Mouse (Mus musculus) spleen, postnatal 4 days (tissue): ENCODE measurements at regions not wholly inside any gene's neighbourhood (a gene's known extent, or its start where the extent isn't known, plus 50 kb on each side); places are given as distances from the start of the nearest gene placed in this dataset.

Experiments used
- DNase-seq, 2 experiments: peaks; one replicate each; pipeline ENCODE4 v3.0.0; 2022; ENCODE audit warnings: low spot score in 2 of 2

DNA sequence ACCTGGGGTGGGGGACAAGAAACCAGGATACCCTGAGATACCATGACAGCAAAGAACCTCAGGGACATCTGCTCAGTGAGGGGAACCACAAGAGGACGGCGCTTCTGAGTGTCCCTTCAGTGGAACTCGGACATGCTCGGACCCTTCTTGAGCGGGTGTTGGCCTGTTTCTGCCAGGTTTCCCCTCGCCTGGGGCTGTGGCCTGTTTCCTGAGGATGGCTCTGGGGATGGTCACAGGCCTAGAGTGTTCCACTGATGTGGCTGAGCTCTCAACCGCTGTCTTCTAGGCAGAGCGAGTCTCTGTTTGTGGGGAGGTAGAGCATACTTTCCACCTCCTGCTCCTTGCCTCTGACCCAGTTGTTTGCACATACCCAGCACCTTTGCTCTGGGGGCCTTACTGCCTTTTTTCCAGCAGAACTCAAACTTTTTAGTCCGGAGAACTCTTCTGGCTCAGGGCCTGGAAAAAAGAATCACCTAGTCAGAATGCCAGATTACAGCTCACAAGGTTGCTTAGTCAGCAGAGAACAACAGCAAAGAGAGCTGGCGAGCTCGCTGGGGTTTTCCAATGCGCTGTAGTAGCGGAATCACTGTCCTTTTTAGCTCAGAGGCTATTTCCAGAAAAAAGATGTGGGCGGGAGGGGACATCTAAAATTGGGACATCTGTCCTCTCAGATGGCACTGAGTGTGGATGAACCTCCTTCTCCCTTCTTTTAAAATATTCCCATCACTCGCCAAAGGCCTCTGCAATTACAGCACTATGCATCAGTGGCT, 65.3 kb downstream of the Med10 start:
- peak; percentile 9 to 50 for DNase-seq

DNA sequence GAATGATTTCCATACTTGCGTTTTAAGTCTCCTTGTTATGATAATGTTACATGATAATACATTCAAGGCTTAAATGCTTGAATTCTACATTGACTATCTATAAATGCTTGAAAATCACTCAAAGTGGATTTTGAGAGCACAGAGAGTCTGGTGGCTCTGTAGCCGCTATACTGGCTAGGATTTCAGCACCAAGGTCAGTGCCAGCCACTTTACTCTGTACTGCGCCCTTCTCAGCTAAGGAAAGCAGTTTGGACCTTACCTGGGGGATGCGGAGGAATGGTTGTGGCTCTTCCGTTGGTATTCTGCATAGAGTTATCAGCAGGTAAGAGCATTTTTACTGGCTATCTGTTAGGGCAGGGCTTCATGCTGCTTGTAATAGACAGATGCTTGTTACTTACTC, 94.3 kb downstream of the Med10 start:
- no peak for DNase-seq

GRCm38 (mm10) chr13:69901139-69901538, 98.9 kb downstream of the Med10 start:
- no peak for DNase-seq

DNA sequence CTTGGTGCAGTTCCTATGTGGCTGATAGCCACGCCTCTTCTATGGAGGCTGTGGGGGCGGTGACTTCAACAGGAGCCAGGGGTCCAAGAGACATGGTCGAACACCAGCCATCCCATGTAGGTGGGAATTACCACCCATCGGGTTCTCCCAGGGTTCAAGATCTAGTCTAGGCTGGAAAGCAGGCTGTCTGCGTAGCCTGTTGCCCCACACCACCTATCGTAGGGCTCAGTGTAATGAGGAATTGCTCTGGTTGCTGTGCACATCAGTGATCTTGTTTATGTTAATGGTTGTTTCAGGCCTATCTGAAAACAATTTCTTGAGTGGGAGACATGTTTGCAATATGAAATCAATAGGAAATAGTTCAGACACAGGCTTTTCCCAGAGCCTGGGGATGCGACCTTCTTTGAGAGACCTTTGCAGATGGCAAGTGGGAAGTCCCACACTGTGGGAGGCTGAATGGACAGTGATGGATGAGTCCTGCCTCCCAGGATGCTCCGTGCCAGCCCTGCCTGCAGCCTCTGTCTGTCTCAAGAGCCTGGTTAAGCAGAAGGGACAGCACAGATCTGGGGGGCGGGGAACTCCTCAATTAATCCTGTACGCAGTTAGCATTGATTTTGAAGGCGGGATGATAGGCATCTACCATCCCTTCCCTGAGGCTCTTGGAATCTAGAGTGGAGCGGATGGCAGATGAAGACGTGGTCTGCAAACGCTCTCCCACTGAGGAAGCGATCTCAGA, 104.8 kb downstream of the Med10 start:
- no peak for DNase-seq

GRCm38 (mm10) chr13:69915796-69916195, 113.6 kb downstream of the Med10 start:
- no peak for DNase-seq

- no peak for DNase-seq
Measured at GRCm38 (mm10) chr13:69932695-69933550, 130.7 kb downstream of the Med10 start.

GRCm38 (mm10) chr13:69933551-69933845, 131.3 kb downstream of the Med10 start:
- no peak for DNase-seq

DNA sequence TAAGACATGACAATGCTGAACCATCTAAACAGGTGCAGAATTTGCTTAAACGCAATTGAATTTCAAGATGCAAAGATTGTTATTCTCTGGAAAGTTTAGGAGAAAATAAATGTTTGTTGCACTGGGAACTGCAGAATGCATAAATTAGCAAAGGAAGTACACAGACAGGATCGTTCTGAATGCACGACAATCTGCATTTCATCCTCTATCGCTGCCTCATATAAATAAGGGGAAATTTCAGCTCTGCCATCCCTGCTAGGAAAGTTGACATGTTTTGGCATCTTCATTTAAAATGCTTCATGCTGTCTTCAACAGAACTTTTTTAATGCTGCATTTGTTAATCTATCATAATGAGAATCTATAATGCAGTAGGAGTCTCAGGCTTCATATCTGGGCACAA, 137.6 kb downstream of the Med10 start:
- no peak for DNase-seq

GRCm38 (mm10) chr13:69944651-69945050, 142.5 kb downstream of the Med10 start:
- no peak for DNase-seq

GRCm38 (mm10) chr13:69946615-69947014, 144.4 kb downstream of the Med10 start:
- DNase-seq, result no peak

GRCm38 (mm10) chr13:69952061-69952460, 149.9 kb downstream of the Med10 start:
- no peak for DNase-seq

DNA sequence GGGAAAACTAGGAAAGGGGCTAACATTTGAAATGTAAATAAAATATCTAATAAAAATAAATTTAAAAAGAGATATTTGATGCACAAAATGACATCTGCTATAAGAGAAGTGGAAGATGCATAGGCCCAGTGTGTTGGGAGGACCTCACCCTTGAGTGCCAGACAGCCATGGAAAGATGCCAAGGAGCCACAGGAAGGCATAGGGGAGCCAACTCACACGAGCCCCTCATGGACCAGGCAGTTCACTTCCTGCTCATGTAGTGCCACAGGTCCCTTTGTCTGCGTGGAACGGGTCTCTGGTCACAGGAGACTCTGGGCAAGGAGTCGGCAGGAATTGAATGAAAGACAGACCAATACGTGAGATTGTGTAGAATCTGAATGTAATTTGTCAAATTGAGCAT, 152.0 kb downstream of the Med10 start:
- DNase-seq, result no peak

- DNase-seq, result no peak
Measured at GRCm38 (mm10) chr13:69955503-69955902, 153.3 kb downstream of the Med10 start.

- DNase-seq, result no peak
Measured at GRCm38 (mm10) chr13:69963944-69964343, 161.7 kb downstream of the Med10 start.

DNA sequence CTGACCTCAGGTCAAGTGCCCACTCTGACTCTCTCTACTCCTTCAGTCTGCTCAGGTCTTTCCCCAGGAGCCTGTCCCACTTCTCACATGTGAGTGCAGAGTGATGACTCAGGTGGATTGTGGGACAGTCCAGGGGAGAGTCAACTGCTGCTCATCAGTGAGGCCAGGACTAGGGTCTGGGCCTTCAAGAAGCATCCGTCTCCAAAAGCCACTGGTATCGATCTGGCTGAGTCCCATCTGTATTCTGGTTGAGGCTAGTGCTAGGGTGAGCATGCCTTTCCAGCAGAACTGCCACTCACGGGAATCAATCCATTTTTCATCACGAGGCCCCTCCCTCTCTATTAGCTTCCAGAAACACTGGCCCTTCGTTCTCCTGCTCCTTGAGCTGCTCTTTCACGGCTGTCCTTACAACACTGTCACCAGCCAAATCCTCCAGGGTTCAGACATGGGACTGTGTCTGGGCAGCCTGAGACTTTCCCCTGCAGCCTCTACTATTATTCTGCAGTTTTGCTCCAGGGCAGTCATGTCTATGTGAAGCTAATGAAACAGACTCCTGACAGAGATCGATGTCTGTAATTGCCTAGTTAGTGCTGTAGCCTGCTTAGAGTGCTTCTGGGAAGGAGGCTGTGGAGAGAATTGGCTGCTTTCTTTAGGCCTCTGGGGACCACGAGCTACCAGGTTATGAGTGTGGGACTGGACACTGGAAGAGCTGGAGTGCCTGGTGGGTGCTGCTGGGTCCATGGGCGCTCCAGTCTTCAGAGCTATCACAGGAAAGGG, 169.3 kb downstream of the Med10 start:
- DNase-seq, result no peak

DNA sequence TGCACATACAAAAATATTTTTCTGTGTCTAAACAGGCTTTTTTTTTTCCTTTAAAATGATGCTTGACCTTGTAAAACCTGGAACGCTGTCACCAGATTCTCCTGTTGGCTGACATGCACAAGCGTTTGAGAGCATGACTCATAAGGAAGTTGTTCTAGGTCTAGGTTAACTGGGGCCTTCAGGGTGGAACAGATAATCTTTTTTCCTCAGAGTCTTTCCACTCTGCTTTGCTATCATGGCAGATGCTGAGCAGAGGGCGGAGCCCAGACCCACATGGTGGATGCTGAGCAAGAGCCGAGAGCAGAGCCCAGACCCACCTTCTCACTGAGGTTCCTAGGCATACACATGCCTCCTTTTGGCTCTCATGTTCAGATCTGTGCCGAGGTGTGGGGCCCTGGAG, 172.6 kb downstream of the Med10 start:
- no peak for DNase-seq

- DNase-seq, result no peak
Measured at GRCm38 (mm10) chr13:69984159-69984558, 182.0 kb downstream of the Med10 start.

- no peak for DNase-seq
Measured at GRCm38 (mm10) chr13:69987181-69987580, 185.0 kb downstream of the Med10 start.

DNA sequence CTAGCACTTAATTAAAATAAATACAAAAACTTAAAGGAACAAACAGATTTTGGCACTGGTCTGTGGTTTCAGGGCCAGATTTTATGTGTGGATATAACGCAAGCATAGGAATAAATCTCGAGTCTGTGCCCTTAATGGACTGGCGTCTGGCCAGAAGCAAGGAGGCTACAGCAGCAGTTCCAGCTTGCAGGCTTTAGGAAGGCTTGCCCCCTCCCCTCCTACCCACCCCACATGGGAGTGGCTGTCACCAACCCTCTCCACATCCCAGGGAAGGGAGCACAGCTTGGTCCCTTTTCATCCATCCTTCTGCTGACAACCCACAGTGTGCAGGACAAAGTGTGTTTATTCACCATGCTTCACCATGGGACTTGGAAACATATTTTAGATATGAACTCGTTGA, 186.1 kb downstream of the Med10 start:
- DNase-seq, result no peak

DNA sequence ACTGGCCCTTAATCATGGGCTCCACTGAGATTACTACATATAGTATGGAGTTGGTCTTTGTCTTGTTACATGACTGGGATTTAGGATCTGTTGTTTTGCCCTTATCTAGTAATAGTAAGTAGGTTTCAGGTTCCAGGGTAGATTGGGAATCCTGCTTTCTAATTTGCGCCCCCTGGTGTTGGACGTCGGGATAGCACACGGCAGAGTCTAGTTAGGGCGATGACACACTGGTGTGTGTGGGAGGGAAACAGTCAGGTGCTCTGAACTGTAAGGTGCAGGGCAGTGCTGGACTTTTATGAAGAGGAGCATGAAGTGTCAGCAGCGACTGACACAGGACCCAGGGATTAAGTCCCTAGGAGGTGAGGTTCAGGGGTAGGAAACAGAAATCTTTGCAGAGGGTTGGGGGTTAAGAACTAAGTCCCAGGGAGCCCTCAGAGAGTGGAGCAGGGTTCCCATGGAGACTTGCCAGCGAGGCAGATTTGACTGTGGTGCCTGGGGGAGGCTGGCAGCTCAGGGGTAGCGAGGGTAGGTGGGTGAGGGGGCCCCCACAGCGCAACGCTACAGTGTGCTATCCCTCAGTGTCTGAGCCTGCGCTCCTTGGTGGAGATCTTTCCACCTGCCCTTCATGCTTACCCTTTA, 189.2 kb downstream of the Med10 start:
- peak; percentile 17 to 71 for DNase-seq

DNA sequence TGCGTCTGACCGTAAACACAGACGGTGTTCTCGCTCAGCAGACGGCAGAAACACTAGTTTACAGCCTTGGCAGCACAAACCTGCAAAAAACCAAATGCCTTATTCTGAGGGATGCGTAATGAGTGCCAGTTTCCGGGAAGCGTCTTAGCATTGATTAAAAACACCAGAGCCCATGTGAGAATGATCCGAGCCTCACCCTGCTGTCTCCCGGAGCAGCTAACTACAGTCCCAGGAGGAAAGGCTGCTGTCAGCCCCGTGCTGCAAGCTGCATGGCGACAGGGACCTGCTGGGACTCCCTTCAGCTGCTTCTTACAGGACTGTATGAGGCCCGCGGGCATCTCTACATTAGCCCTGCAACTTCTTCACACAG, 189.7 kb downstream of the Med10 start:
- no peak for DNase-seq
